Mouse (Mus musculus) G1E (cell line): ENCODE measurements around the gene Hoxd10. TPM values are rescaled to one million over a fixed set of nuclear protein-coding genes. Genes with fewer than 3 reads are reported as not detected.

Experiments used
- ATAC-seq: 2 replicates; pipeline ENCODE4 v1.8.0; 2016; ENCODE audit warnings: mild to moderate bottlenecking; ENCODE audit not compliant: insufficient number of reproducible peaks, poor library complexity, low FRiP score, severe bottlenecking; ENCODE audit errors: extremely low read depth
- DNase-seq: peaks from one replicate; pipeline ENCODE4 v3.0.0; 2012; ENCODE audit warnings: low spot score
- H3K27me3 ChIP-seq: 2 replicates; pipeline ENCODE4 v1.6.1; 2012; ENCODE audit warnings: mild to moderate bottlenecking, low read length, inconsistent platforms; ENCODE audit not compliant: insufficient read depth
- H3K36me3 ChIP-seq: replicated peaks from 2 replicates; pipeline ENCODE3; 2012; ENCODE audit warnings: mild to moderate bottlenecking, inconsistent platforms
- H3K4me1 ChIP-seq: 2 replicates; pipeline ENCODE4 v1.6.1; 2012; ENCODE audit warnings: low read depth, low read length, inconsistent platforms, mixed read lengths; ENCODE audit not compliant: insufficient read depth
- H3K4me3 ChIP-seq: 2 replicates; pipeline ENCODE4 v1.5.1; 2012; ENCODE audit warnings: low read depth, mild to moderate bottlenecking, inconsistent platforms, low read length, moderate library complexity, mixed read lengths
- H3K9me3 ChIP-seq: replicated peaks from 2 replicates; pipeline ENCODE4 v1.6.1; 2012; ENCODE audit warnings: inconsistent platforms
- CTCF ChIP-seq: IDR thresholded peaks from 2 replicates; pipeline ENCODE4 v1.5.1; 2012; ENCODE audit warnings: low read depth, low read length, inconsistent platforms, mixed read lengths
- GATA1 ChIP-seq: IDR thresholded peaks from 2 replicates; pipeline ENCODE4 v1.6.1; 2012; ENCODE audit warnings: borderline replicate concordance, low read length, inconsistent platforms, mixed read lengths
- GATA2 ChIP-seq: IDR thresholded peaks from 2 replicates; pipeline ENCODE4 v1.6.1; 2012; ENCODE audit warnings: low read depth, low read length, inconsistent platforms, borderline replicate concordance
- POLR2AphosphoS5 ChIP-seq: IDR thresholded peaks from 2 replicates; pipeline ENCODE4 v1.6.1; 2012; ENCODE audit warnings: low read depth, low read length, inconsistent platforms; ENCODE audit not compliant: insufficient replicate concordance
- TAL1 ChIP-seq: conservative IDR thresholded peaks from 2 replicates; pipeline ENCODE4 v1.6.1; 2012; ENCODE audit warnings: low read depth, low read length, inconsistent platforms, mixed read lengths
- polyA plus RNA-seq: library from polyadenylated mRNA; stranded (reverse); fragments of >175 nt; gene quantifications from 2 replicates; pipeline ENCODE4 v1.2.3, GENCODE M21; 2012
- total RNA-seq, 2 experiments: library from RNA; stranded (forward) in 1 of 2; stranded (reverse) in 1 of 2; fragments of 200-1000 nt in 1 of 2; fragments of >200 nt in 1 of 2; fragmentation: Nextera tagmentation in 1 of 2; gene quantifications; 2 replicates each; pipeline ENCODE4 v1.2.3; 2014 to 2017

Hoxd10 gene
- total and polyA plus RNA-seq, 3 experiments, result 0.22 TPM; not detected in 2

GRCm38 (mm10) chr2:74714881-74715280, 23.2 kb downstream of the Hoxd10 start:
- peaks cover 35% of the 10 kb centered on the region for H3K27me3 ChIP-seq
- no peak for DNase-seq
- H3K4me3 ChIP-seq, result no peak overlapping the region; the same call in 1 of the 2 replicates

GRCm38 (mm10) chr2:74715504-74716241, 23.9 kb downstream of the Hoxd10 start:
- ATAC-seq (peak; percentile 80), DNase-seq (peak; percentile 86)
- Histone ChIP-seq H3K27me3 (peaks cover 32% of the 10 kb centered on the region), H3K9me3 (no peaks in the 10 kb centered on the region), H3K4me3 (peak overlapping the region; percentile 69), H3K36me3 (no peaks in the 10 kb centered on the region), H3K4me1 (peaks cover 13% of the 10 kb centered on the region)
- TF ChIP-seq GATA2 (no peak), CTCF (peak; percentile 54)

More at GRCm38 (mm10) chr2:74714881-74715280, 23.2 kb downstream of the Hoxd10 start:
- no peaks in the 10 kb centered on the region for H3K9me3 ChIP-seq
- peaks cover 13% of the 10 kb centered on the region for H3K4me1 ChIP-seq
- no peak for ATAC-seq
- no peaks in the 10 kb centered on the region for H3K36me3 ChIP-seq
- TF ChIP-seq CTCF (no peak), GATA1 (no peak), TAL1 (no peak), POLR2AphosphoS5 (no peak), GATA2 (no peak)

GRCm38 (mm10) chr2:74720384-74720783, 28.7 kb downstream of the Hoxd10 start:
- Histone ChIP-seq H3K36me3 (no peaks in the 10 kb centered on the region), H3K4me3 (no peak overlapping the region), H3K9me3 (no peaks in the 10 kb centered on the region), H3K4me1 (peaks cover 12% of the 10 kb centered on the region), H3K27me3 (peaks cover 34% of the 10 kb centered on the region)
- TF ChIP-seq POLR2AphosphoS5 (no peak), TAL1 (no peak), GATA1 (no peak), CTCF (no peak), GATA2 (no peak)
- no peak for DNase-seq
- ATAC-seq, result no peak

- DNase-seq (no peak), ATAC-seq (no peak)
- TF ChIP-seq CTCF, result no peak
- TF ChIP-seq GATA2, result no peak
- TF ChIP-seq GATA1, result no peak
- TF ChIP-seq POLR2AphosphoS5, result no peak
- no peak for TF ChIP-seq TAL1
- H3K36me3 ChIP-seq, result no peaks in the 10 kb centered on the region
- H3K27me3 ChIP-seq, result peaks cover 37% of the 10 kb centered on the region
- H3K4me3 ChIP-seq, result no peak overlapping the region
- no peaks in the 10 kb centered on the region for H3K9me3 ChIP-seq
- peaks cover 7% of the 10 kb centered on the region for H3K4me1 ChIP-seq
These were observed 29.3 kb downstream of the Hoxd10 start for GRCm38 (mm10) chr2:74720955-74721491.

GRCm38 (mm10) chr2:74721882-74722281, 30.2 kb downstream of the Hoxd10 start:
- no peak overlapping the region for H3K4me3 ChIP-seq
- H3K4me1 ChIP-seq, result 0 out of 2 replicates have a peak, but pooled peaks cover 2% of the 10 kb centered on the region
- no peak for TF ChIP-seq CTCF
- no peak for TF ChIP-seq GATA1
- TF ChIP-seq POLR2AphosphoS5, result no peak
- no peak for TF ChIP-seq TAL1
- no peak for TF ChIP-seq GATA2
- ATAC-seq, result no peak
- no peak for DNase-seq
- no peaks in the 10 kb centered on the region for H3K9me3 ChIP-seq
- H3K27me3 ChIP-seq, result peaks cover 40% of the 10 kb centered on the region
- no peaks in the 10 kb centered on the region for H3K36me3 ChIP-seq

GRCm38 (mm10) chr2:74722949-74723348, 31.2 kb downstream of the Hoxd10 start:
- peaks cover 43% of the 10 kb centered on the region for H3K27me3 ChIP-seq
- ATAC-seq (no peak), DNase-seq (no peak)

More at GRCm38 (mm10) chr2:74722949-74723348, 31.2 kb downstream of the Hoxd10 start:
- Histone ChIP-seq H3K9me3 (no peaks in the 10 kb centered on the region), H3K4me1 (0 out of 2 replicates have a peak, but pooled peaks cover 2% of the 10 kb centered on the region), H3K36me3 (peaks cover 2% of the 10 kb centered on the region), H3K4me3 (no peak overlapping the region)
- no peak for TF ChIP-seq POLR2AphosphoS5
- no peak for TF ChIP-seq CTCF
- TF ChIP-seq TAL1, result no peak
- TF ChIP-seq GATA1, result no peak
- no peak for TF ChIP-seq GATA2
